In the genomic region with DNA sequence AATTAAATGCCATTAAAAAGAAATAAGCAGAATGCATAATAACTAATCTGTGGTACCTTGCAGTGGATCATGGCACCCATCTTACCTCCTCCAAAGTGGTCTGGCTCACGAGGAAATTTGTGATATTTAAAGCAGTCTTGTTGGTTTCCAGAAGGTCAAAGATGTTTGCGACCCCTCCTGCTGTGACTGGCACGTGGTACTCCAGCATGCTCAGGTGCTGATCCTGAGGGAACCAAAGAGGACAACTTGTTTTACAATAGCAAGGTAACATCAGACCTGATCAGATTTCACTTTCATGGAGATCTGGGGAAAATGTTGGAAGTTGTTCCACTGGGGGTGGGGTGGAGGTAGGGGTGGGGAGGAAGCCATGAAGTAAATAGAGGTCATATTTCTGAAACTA, we compare ENCODE assay signal across 26 mouse cellular contexts.
DNase-seq lines count a peak whose midpoint lies in the region; ATAC-seq and TF ChIP-seq lines count a peak whose summit lies in the region.
"Had no signal": no experiment of that assay in that cellular context is flagged by ENCODE, and none has a peak within 500 bp of the region (broad histone marks: within the 10 kb centered on the region; RNA-seq: fewer than 3 reads in every experiment).

No protein-coding gene starts in this region.

- WGBS in intestine, embryonic 16.5 days, result 57% methylated on average over 3 of the region's 3 CpGs
- WGBS in hindbrain, embryonic 13.5 days, result 64% methylated on average over 3 of the region's 3 CpGs

- H3K4me2 ChIP-seq in intestine, embryonic 16.5 days (ENCODE audit: low read depth, low read length), result no peak overlapping the region
- no peak overlapping the region for H3K4me2 ChIP-seq in hindbrain, embryonic 13.5 days

- DNase-seq in ES-CJ7 (ENCODE audit: low read depth, low spot score), result peak; percentile 59
- DNase-seq in R1 (ENCODE audit: low read depth, low spot score), result peak; percentile 34
- DNase-seq in ZHBTc4 (ENCODE audit: low read depth, low spot score), result peak; percentile 26
- DNase-seq in ovary, postnatal 36 days (ENCODE audit: low spot score), result no peak
- no peak for DNase-seq in adrenal gland, postnatal 10 days
- DNase-seq: adrenal gland, adult 2 months; adrenal gland, adult 8-10 months; adrenal gland, postnatal 14 days; adrenal gland, postnatal 25 days; adrenal gland, postnatal 36 days; B cell, adult 2 months; cerebellum, adult 11 months; cerebellum, adult 11-12 months; cerebellum, adult 18-20 months; cerebellum, adult 2 months; cerebellum, adult 8-10 months; cerebellum, adult 9-10 months; cerebellum, adult 9-11 months had no signal

- H3K27me3 ChIP-seq in ES-Bruce4 (ENCODE audit: control insufficient read depth, insufficient read depth, low read length, poor library complexity, severe bottlenecking), result no peaks in the 10 kb centered on the region; the same call in none of the 2 replicates
- H3K27me3 ChIP-seq in intestine, embryonic 16.5 days (replicated peaks; ENCODE audit: control insufficient read depth, insufficient read depth, low read length), result no peaks in the 10 kb centered on the region
- no peaks in the 10 kb centered on the region for H3K27me3 ChIP-seq in hindbrain, embryonic 13.5 days
- H3K27me3 ChIP-seq: CH12.LX had no signal

- ATAC-seq in intestine, embryonic 16.5 days, result no peak
- ATAC-seq in hindbrain, embryonic 13.5 days (ENCODE audit: low FRiP score), result no peak
- ATAC-seq: activated CD4-positive, CD25-positive, alpha-beta regulatory T cell, adult 4 months; CD4-positive, CD25-positive, alpha-beta regulatory T cell, adult 4 months; Patski had no signal

- TF ChIP-seq POLR2A in ES-Bruce4 (IDR thresholded peaks at IDR 0.05; ENCODE audit: insufficient read depth, low read length), result no peak

- H3K36me3 ChIP-seq in ES-Bruce4 (ENCODE audit: control insufficient read depth, insufficient read depth, low read length, poor library complexity, severe bottlenecking), result no peaks in the 10 kb centered on the region
- no peaks in the 10 kb centered on the region for H3K36me3 ChIP-seq in intestine, embryonic 16.5 days (ENCODE audit: control insufficient read depth, insufficient read depth, low read length)
- H3K36me3 ChIP-seq in hindbrain, embryonic 13.5 days, result no peaks in the 10 kb centered on the region
- H3K36me3 ChIP-seq: G1E had no signal

- H3K4me3 ChIP-seq in ES-Bruce4 (ENCODE audit: low read depth, low read length), result no peak overlapping the region
- no peak overlapping the region for H3K4me3 ChIP-seq in intestine, embryonic 16.5 days (ENCODE audit: low read length)
- no peak overlapping the region for H3K4me3 ChIP-seq in hindbrain, embryonic 13.5 days

- no peaks in the 10 kb centered on the region for H3K9me3 ChIP-seq in ES-Bruce4 (replicated peaks; ENCODE audit: control insufficient read depth, insufficient read depth, low read length, poor library complexity, severe bottlenecking)
- H3K9me3 ChIP-seq in intestine, embryonic 16.5 days (ENCODE audit: control insufficient read depth, low read length), result no peaks in the 10 kb centered on the region
- H3K9me3 ChIP-seq in hindbrain, embryonic 13.5 days, result 0 out of 2 replicates have a peak, but pooled peaks cover 3% of the 10 kb centered on the region
- H3K9me3 ChIP-seq: G1E had no signal

- peak; percentile 64; the same call in 1 of the 2 replicates for TF ChIP-seq EP300 in ES-Bruce4 (IDR thresholded peaks at IDR 0.05; ENCODE audit: insufficient read depth, low read depth, low read length)

- peaks cover 3% of the 10 kb centered on the region for H3K4me1 ChIP-seq in ES-Bruce4 (ENCODE audit: control insufficient read depth, insufficient read depth, low read length)
- H3K4me1 ChIP-seq in intestine, embryonic 16.5 days (ENCODE audit: control insufficient read depth, insufficient read depth, low read length), result no peaks in the 10 kb centered on the region
- no peaks in the 10 kb centered on the region for H3K4me1 ChIP-seq in hindbrain, embryonic 13.5 days (replicated peaks)

- no peak for TF ChIP-seq CTCF in ES-Bruce4 (IDR thresholded peaks at IDR 0.05; ENCODE audit: low read depth, low read length)

- no peak overlapping the region for H3K27ac ChIP-seq in ES-Bruce4 (ENCODE audit: insufficient read depth, low read length)
- no peak overlapping the region for H3K27ac ChIP-seq in intestine, embryonic 16.5 days (ENCODE audit: low read length)
- no peak overlapping the region for H3K27ac ChIP-seq in hindbrain, embryonic 13.5 days

- no peak overlapping the region for H3K9ac ChIP-seq in ES-Bruce4 (ENCODE audit: low read depth, poor library complexity, severe bottlenecking)
- no peak overlapping the region for H3K9ac ChIP-seq in intestine, embryonic 16.5 days (ENCODE audit: low read depth, low read length)
- H3K9ac ChIP-seq in hindbrain, embryonic 13.5 days, result no peak overlapping the region

Comparison
In these comparisons a context has a peak if more than half of its experiments do, and no peak if none do; other contexts are left out.
1. DNase-seq: peak in ES-CJ7 (single experiment), R1 (single experiment) and ZHBTc4 (single experiment); none in ovary, postnatal 36 days (single experiment) and adrenal gland, postnatal 10 days (single experiment).